Mouse (Mus musculus): ENCODE data around the gene Gm10696.
"Not testable (repeated sequence)": the region's sequence is repeated elsewhere in the genome, so short reads cannot be mapped to it uniquely, and the experiment has no call there.

The Gm10696 gene

GRCm38 (mm10) chr3:94178093-94178492 is at the start of gene Gm10696:
Gene Gm10696, minus strand, starts transcription at chr3:94178193.
- DNase-seq = not testable (repeated sequence)

DNA sequence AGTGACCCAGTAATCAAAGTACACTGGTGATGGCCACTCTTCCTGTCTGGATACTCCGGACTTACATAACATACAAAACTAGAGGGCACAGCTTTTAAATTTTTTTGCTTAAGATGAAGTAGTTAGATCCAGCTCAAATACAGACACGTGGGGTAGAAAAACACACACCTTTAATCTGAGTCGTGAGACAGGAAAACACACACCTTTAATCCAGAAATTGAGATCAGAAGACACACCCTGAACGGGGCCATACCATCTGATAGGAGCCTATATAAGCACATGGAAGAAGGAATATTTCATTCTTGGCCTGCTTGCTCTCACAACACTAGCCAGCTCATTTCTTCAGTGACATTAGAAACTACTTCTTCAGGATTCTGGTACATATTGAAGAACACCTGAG is 18.4 kb upstream of the Gm10696 start, which contains the start of gene Gm5286:
TSS of gene Gm5286 (plus strand) at position 301 of the 400 bp plus-strand sequence.
- DNase-seq = not testable (repeated sequence)

DNA sequence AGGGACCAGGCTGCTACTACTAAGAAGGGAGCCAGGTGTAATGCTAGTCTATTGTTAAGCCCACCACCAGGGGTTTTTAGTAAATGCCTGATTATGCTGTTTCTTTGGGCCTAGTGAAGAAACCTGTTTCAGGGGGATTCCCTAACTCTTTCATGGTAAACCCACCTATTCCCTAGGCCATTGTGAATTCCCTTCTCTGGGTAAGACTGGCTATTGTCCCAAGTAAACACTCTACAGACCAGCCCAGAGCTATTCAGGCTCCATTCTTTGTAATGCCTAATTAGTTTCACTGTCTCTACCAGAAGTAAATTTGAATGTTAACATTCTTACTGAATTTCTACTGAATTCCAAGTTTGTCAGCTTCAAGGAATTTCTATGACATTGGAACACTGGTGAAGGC is 10.6 kb downstream of the Gm10696 start:
- DNase-seq = not testable (repeated sequence)

Measured in thymus, postnatal 36 days (tissue).